Mouse (Mus musculus): ENCODE results near the gene Spdef. TPM values are rescaled to one million over a fixed set of nuclear protein-coding genes. Genes with fewer than 3 reads are reported as not detected.

Gene Spdef
- polyA plus RNA-seq, 1 experiment from 2014 or later, result 1.6 TPM

Other genes starting within 250 kb of the Spdef start
- gene Grm4, start 207.6 kb downstream of the Spdef start, polyA plus RNA-seq (2014; fragmentation: Nextera tagmentation; extraction: Ambion mirVana), result 0.97 and 1.2 TPM in 2 replicates
- gene Hmga1, start 172.5 kb downstream of the Spdef start, polyA plus RNA-seq (2014; fragmentation: Nextera tagmentation; extraction: Ambion mirVana), result 142 and 170 TPM in 2 replicates
- 28.8 and 29.3 TPM in 2 replicates for gene AI413582, start 163.2 kb downstream of the Spdef start, polyA plus RNA-seq (2014; fragmentation: Nextera tagmentation; extraction: Ambion mirVana)
- 37.4 and 38.1 TPM in 2 replicates for gene Nudt3, start 105.5 kb downstream of the Spdef start, polyA plus RNA-seq (2014; fragmentation: Nextera tagmentation; extraction: Ambion mirVana)
- not detected in 2 replicates for gene RPS10-NUDT3, start 93.7 kb downstream of the Spdef start, polyA plus RNA-seq (2014; fragmentation: Nextera tagmentation; extraction: Ambion mirVana)
- 1,119 and 1,122 TPM in 2 replicates for gene Rps10, start 92.3 kb downstream of the Spdef start, polyA plus RNA-seq (2014; fragmentation: Nextera tagmentation; extraction: Ambion mirVana)
- 4.4 and 6.1 TPM in 2 replicates for gene Pacsin1, start 73.4 kb downstream of the Spdef start, polyA plus RNA-seq (2014; fragmentation: Nextera tagmentation; extraction: Ambion mirVana)
- 18.8 and 19.0 TPM in 2 replicates for gene D17Wsu92e, start 91.7 kb upstream of the Spdef start, polyA plus RNA-seq (2014; fragmentation: Nextera tagmentation; extraction: Ambion mirVana)
- 272 and 274 TPM in 2 replicates for gene Snrpc, start 109.2 kb upstream of the Spdef start, polyA plus RNA-seq (2014; fragmentation: Nextera tagmentation; extraction: Ambion mirVana)
- 5.9 and 6.7 TPM in 2 replicates for gene Uhrf1bp1, start 127.5 kb upstream of the Spdef start, polyA plus RNA-seq (2014; fragmentation: Nextera tagmentation; extraction: Ambion mirVana)
- gene Anks1, start 180.4 kb upstream of the Spdef start, polyA plus RNA-seq (2014; fragmentation: Nextera tagmentation; extraction: Ambion mirVana), result 14.2 and 15.9 TPM in 2 replicates
- 56.6 and 57.9 TPM in 2 replicates for gene Taf11, start 180.9 kb upstream of the Spdef start, polyA plus RNA-seq (2014; fragmentation: Nextera tagmentation; extraction: Ambion mirVana)

All from embryonic facial prominence, embryonic 14.5 days (tissue).